Mouse (Mus musculus): ENCODE measurements around the gene Tent4b. TPM values are rescaled to one million over a fixed set of nuclear protein-coding genes. Genes with fewer than 3 reads are reported as not detected.

The Tent4b gene
- total RNA-seq, 1 experiment = 37.0 TPM

GRCm38 (mm10) chr8:88290326-88291304 is 91.6 kb downstream of the Tent4b start:
- no peak overlapping the region for H3K4me3 ChIP-seq (ENCODE audit: insufficient read depth in 1 of 2, low read depth in 1 of 2, low read length in 2 of 2, poor library complexity in 1 of 2, severe bottlenecking in 1 of 2)
- DNase-seq (ENCODE audit: low read depth, low spot score) = no peak
- no peak overlapping the region for H3K27ac ChIP-seq (ENCODE audit: insufficient read depth, low read depth, low read length, poor library complexity, severe bottlenecking)
- H3K9me3 ChIP-seq (ENCODE audit: control insufficient read depth, insufficient read depth, low read depth, low read length) = no peaks in the 10 kb centered on the region
- H3K9ac ChIP-seq (ENCODE audit: insufficient read depth, low read depth, low read length, poor library complexity, severe bottlenecking) = no peak overlapping the region
- no peaks in the 10 kb centered on the region for H3K36me3 ChIP-seq (ENCODE audit: control insufficient read depth, insufficient read depth, low read length, poor library complexity, severe bottlenecking)
- in situ Hi-C loops (cut with MboI; ENCODE audit: low sequenced_read_pairs in 2 of 2, unreplicated experiment in 2 of 2) = no loop called here
- no peak for TF ChIP-seq ZC3H11A (IDR thresholded peaks at IDR 0.05; ENCODE audit: borderline replicate concordance, low read depth, low read length)
- no peak for TF ChIP-seq HCFC1 (IDR thresholded peaks at IDR 0.05; ENCODE audit: borderline replicate concordance, insufficient read depth, low read length)
- TF ChIP-seq MAFK (IDR thresholded peaks at IDR 0.05; ENCODE audit: insufficient read depth, low read depth, low read length) = no peak
- no peaks in the 10 kb centered on the region for H3K4me1 ChIP-seq (ENCODE audit: control insufficient read depth in 2 of 2, insufficient read depth in 2 of 2, low read length in 2 of 2, poor library complexity in 1 of 2)

- Histone ChIP-seq H3K27ac (ENCODE audit: insufficient read depth, low read depth, low read length, poor library complexity, severe bottlenecking) (no peak overlapping the region), H3K9ac (ENCODE audit: insufficient read depth, low read depth, low read length, poor library complexity, severe bottlenecking) (no peak overlapping the region), H3K9me3 (ENCODE audit: control insufficient read depth, insufficient read depth, low read depth, low read length) (no peaks in the 10 kb centered on the region), H3K4me3 (ENCODE audit: insufficient read depth in 1 of 2, low read depth in 1 of 2, low read length in 2 of 2, poor library complexity in 1 of 2, severe bottlenecking in 1 of 2) (no peak overlapping the region), H3K4me1 (ENCODE audit: control insufficient read depth in 2 of 2, insufficient read depth in 2 of 2, low read length in 2 of 2, poor library complexity in 1 of 2) (no peaks in the 10 kb centered on the region), H3K36me3 (ENCODE audit: control insufficient read depth, insufficient read depth, low read length, poor library complexity, severe bottlenecking) (no peaks in the 10 kb centered on the region)
- in situ Hi-C loops (cut with MboI; ENCODE audit: low sequenced_read_pairs in 2 of 2, unreplicated experiment in 2 of 2) = no loop called here
- DNase-seq (ENCODE audit: low read depth, low spot score) = no peak
- TF ChIP-seq ZNF384 (IDR thresholded peaks at IDR 0.05; ENCODE audit: low read depth, low read length) (no peak), CHD2 (IDR thresholded peaks at IDR 0.05; ENCODE audit: low read depth, low read length) (no peak), MAFK (IDR thresholded peaks at IDR 0.05; ENCODE audit: insufficient read depth, low read depth, low read length) (no peak), ZC3H11A (IDR thresholded peaks at IDR 0.05; ENCODE audit: borderline replicate concordance, low read depth, low read length) (no peak), HCFC1 (IDR thresholded peaks at IDR 0.05; ENCODE audit: borderline replicate concordance, insufficient read depth, low read length) (no peak)
Measured at GRCm38 (mm10) chr8:88291305-88291690, 92.3 kb downstream of the Tent4b start.

- Histone ChIP-seq H3K36me3 (ENCODE audit: control insufficient read depth, insufficient read depth, low read length, poor library complexity, severe bottlenecking) (no peaks in the 10 kb centered on the region), H3K27ac (ENCODE audit: insufficient read depth, low read depth, low read length, poor library complexity, severe bottlenecking) (no peak overlapping the region), H3K9ac (ENCODE audit: insufficient read depth, low read depth, low read length, poor library complexity, severe bottlenecking) (no peak overlapping the region), H3K4me1 (ENCODE audit: control insufficient read depth in 2 of 2, insufficient read depth in 2 of 2, low read length in 2 of 2, poor library complexity in 1 of 2) (no peaks in the 10 kb centered on the region), H3K4me3 (ENCODE audit: insufficient read depth in 1 of 2, low read depth in 1 of 2, low read length in 2 of 2, poor library complexity in 1 of 2, severe bottlenecking in 1 of 2) (no peak overlapping the region), H3K9me3 (ENCODE audit: control insufficient read depth, insufficient read depth, low read depth, low read length) (no peaks in the 10 kb centered on the region)
- in situ Hi-C loops (cut with MboI; ENCODE audit: low sequenced_read_pairs in 2 of 2, unreplicated experiment in 2 of 2) = no loop called here
- no peak for DNase-seq (ENCODE audit: low read depth, low spot score)
- TF ChIP-seq ZNF384 (IDR thresholded peaks at IDR 0.05; ENCODE audit: low read depth, low read length) (no peak), HCFC1 (IDR thresholded peaks at IDR 0.05; ENCODE audit: borderline replicate concordance, insufficient read depth, low read length) (no peak), MAFK (IDR thresholded peaks at IDR 0.05; ENCODE audit: insufficient read depth, low read depth, low read length) (no peak), CHD2 (IDR thresholded peaks at IDR 0.05; ENCODE audit: low read depth, low read length) (no peak), ZC3H11A (IDR thresholded peaks at IDR 0.05; ENCODE audit: borderline replicate concordance, low read depth, low read length) (no peak)
Measured at GRCm38 (mm10) chr8:88292926-88293325, 93.9 kb downstream of the Tent4b start.

DNA sequence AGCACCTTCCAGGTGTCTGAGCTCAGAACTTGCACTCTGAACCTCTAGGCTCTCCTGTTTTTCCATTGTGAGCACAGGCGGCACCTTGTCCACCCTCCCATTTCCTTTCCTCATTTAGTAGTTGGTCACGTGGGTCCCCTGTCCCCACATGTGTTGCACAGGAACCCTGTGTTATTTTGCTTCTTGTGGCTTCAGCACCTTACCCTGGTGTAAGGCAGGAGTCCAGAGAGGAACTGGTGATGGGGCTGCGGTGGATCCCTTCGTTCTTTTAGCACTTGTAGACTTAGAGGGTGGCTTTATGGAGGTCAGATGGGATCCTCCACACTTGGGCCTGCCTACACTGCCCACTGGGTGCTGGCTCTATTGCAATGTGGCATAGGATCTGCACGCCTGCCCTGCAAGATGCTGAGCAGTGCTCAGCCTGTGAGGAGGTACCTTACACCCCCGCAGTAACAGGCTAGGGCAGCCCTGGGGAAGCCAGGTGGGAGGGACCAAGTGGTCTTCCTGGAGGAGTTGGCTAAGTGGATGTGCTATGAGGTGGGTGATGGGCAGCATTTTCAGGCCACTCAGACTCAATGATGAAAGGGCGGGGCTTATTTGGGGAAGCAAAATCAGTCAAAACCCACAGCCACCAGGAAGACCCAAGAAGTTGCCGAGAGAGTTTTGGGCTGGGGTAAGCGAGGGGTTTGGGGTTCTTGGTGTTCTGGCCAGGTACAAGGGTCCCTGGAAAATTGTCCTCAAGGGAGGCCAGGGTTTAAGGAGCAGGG is 94.8 kb downstream of the Tent4b start:
- in situ Hi-C loops (cut with MboI; ENCODE audit: low sequenced_read_pairs in 2 of 2, unreplicated experiment in 2 of 2) = no loop called here
- no peak overlapping the region for H3K9ac ChIP-seq (ENCODE audit: insufficient read depth, low read depth, low read length, poor library complexity, severe bottlenecking)
- H3K9me3 ChIP-seq (ENCODE audit: control insufficient read depth, insufficient read depth, low read depth, low read length) = no peaks in the 10 kb centered on the region
- H3K4me1 ChIP-seq (ENCODE audit: control insufficient read depth in 2 of 2, insufficient read depth in 2 of 2, low read length in 2 of 2, poor library complexity in 1 of 2) = no peaks in the 10 kb centered on the region
- no peaks in the 10 kb centered on the region for H3K36me3 ChIP-seq (ENCODE audit: control insufficient read depth, insufficient read depth, low read length, poor library complexity, severe bottlenecking)
- no peak overlapping the region for H3K4me3 ChIP-seq (ENCODE audit: insufficient read depth in 1 of 2, low read depth in 1 of 2, low read length in 2 of 2, poor library complexity in 1 of 2, severe bottlenecking in 1 of 2)
- no peak overlapping the region for H3K27ac ChIP-seq (ENCODE audit: insufficient read depth, low read depth, low read length, poor library complexity, severe bottlenecking)
- no peak for TF ChIP-seq ZC3H11A (IDR thresholded peaks at IDR 0.05; ENCODE audit: borderline replicate concordance, low read depth, low read length)
- no peak for TF ChIP-seq HCFC1 (IDR thresholded peaks at IDR 0.05; ENCODE audit: borderline replicate concordance, insufficient read depth, low read length)
- no peak for TF ChIP-seq MAFK (IDR thresholded peaks at IDR 0.05; ENCODE audit: insufficient read depth, low read depth, low read length)
- no peak for TF ChIP-seq CHD2 (IDR thresholded peaks at IDR 0.05; ENCODE audit: low read depth, low read length)
- TF ChIP-seq ZNF384 (IDR thresholded peaks at IDR 0.05; ENCODE audit: low read depth, low read length) = no peak
- DNase-seq (ENCODE audit: low read depth, low spot score) = no peak

Data from ES-E14 (cell line).